Mouse (Mus musculus) CH12.LX (cell line): ENCODE results near the gene Fam160a1. TPM values are rescaled to one million over a fixed set of nuclear protein-coding genes. Genes with fewer than 3 reads are reported as not detected.

Source experiments
- DNase-seq: peaks from one replicate; pipeline ENCODE4 v3.0.0-alpha.2; 2013; ENCODE audit errors: extremely low read depth
- H3K27ac ChIP-seq: 2 replicates; pipeline ENCODE4 v1.5.1; 2012; ENCODE audit warnings: low read depth, mild to moderate bottlenecking, control low read depth, moderate library complexity; ENCODE audit not compliant: insufficient read depth
- H3K27me3 ChIP-seq: replicated peaks from 2 replicates; pipeline ENCODE3; 2012; ENCODE audit warnings: inconsistent platforms
- H3K36me3 ChIP-seq, 2 experiments: replicated peaks in 1 of 2; 2 replicates each; pipeline versions ENCODE3 to v1.6.1; 2012; ENCODE audit warnings: inconsistent platforms in 1 of 2, low read length in 1 of 2, mild to moderate bottlenecking in 1 of 2, mixed read lengths in 1 of 2, moderate library complexity in 1 of 2; ENCODE audit not compliant: control insufficient read depth in 1 of 2, insufficient read depth in 1 of 2
- H3K4me1 ChIP-seq, 2 experiments: 2 replicates each; pipeline ENCODE4 v1.6.1; 2012; ENCODE audit warnings: inconsistent platforms in 1 of 2, moderate library complexity in 1 of 2; ENCODE audit not compliant: insufficient read depth in 2 of 2, control insufficient read depth in 1 of 2
- H3K4me2 ChIP-seq: 2 replicates; pipeline ENCODE4 v1.6.1; 2012; ENCODE audit warnings: low read depth, mild to moderate bottlenecking, control low read depth; ENCODE audit not compliant: poor library complexity, insufficient read depth, severe bottlenecking
- H3K4me3 ChIP-seq, 3 experiments: fragments of 150-350 bp in 1 of 3; sonication (generic) in 1 of 3; replicated peaks in 1 of 3; 2 replicates each; pipeline versions ENCODE3 to v1.5.1; 2011 to 2012; ENCODE audit warnings: low read depth in 2 of 3, low read length in 2 of 3, mild to moderate bottlenecking in 2 of 3, moderate library complexity in 2 of 3, control low read depth in 1 of 3, improper control_type of control experiment in 1 of 3, inconsistent platforms in 1 of 3, mixed read lengths in 1 of 3; ENCODE audit not compliant: poor library complexity in 1 of 3
- H3K79me2 ChIP-seq: replicated peaks from 2 replicates; pipeline ENCODE4 v1.6.1; 2012; ENCODE audit warnings: mild to moderate bottlenecking, moderate library complexity; ENCODE audit not compliant: control insufficient read depth, poor library complexity, insufficient read depth, severe bottlenecking; ENCODE audit errors: extremely low read depth
- H3K9ac ChIP-seq: 2 replicates; pipeline ENCODE4 v1.6.1; 2012; ENCODE audit warnings: low read depth, mild to moderate bottlenecking, control low read depth, moderate library complexity; ENCODE audit not compliant: insufficient read depth
- H3K9me3 ChIP-seq: replicated peaks from 2 replicates; pipeline ENCODE3; 2012; ENCODE audit warnings: low read length, inconsistent platforms, mixed read lengths
- BHLHE40 ChIP-seq: IDR thresholded peaks from 2 replicates; pipeline ENCODE4 v1.6.1; 2011; ENCODE audit warnings: mild to moderate bottlenecking, low read depth, low read length, improper control_type of control experiment
- CTCF ChIP-seq, 2 experiments: IDR thresholded peaks in 1 of 2; conservative IDR thresholded peaks in 1 of 2; 2 replicates each; pipeline ENCODE4 v1.5.1; 2011 to 2012; ENCODE audit warnings: low read depth in 2 of 2, low read length in 2 of 2, improper control_type of control experiment in 1 of 2, inconsistent platforms in 1 of 2, mild to moderate bottlenecking in 1 of 2, moderate library complexity in 1 of 2
- ETS1 ChIP-seq: conservative IDR thresholded peaks from 2 replicates; pipeline ENCODE4 v1.6.1; 2012; ENCODE audit warnings: low read depth, mild to moderate bottlenecking, inconsistent platforms, low read length, improper control_type of control experiment, moderate library complexity
- GABPA ChIP-seq: IDR thresholded peaks from 2 replicates; pipeline ENCODE4 v1.6.1; 2012; ENCODE audit warnings: low read depth, low read length, improper control_type of control experiment, inconsistent platforms; ENCODE audit not compliant: insufficient replicate concordance
- HCFC1 ChIP-seq: IDR thresholded peaks from 2 replicates; pipeline ENCODE4 v1.6.1; 2012; ENCODE audit warnings: low read depth, mild to moderate bottlenecking, inconsistent platforms, low read length, improper control_type of control experiment
- IRF4 ChIP-seq: IDR thresholded peaks from 2 replicates; pipeline ENCODE4 v1.6.1; 2014; ENCODE audit warnings: low read depth, mild to moderate bottlenecking, inconsistent platforms, low read length, improper control_type of control experiment
- JUN ChIP-seq: IDR thresholded peaks from 2 replicates; pipeline ENCODE4 v1.6.1; 2011; ENCODE audit warnings: low read depth, mild to moderate bottlenecking, low read length, improper control_type of control experiment, moderate library complexity; ENCODE audit not compliant: insufficient read depth
- MAFK ChIP-seq: IDR thresholded peaks from 2 replicates; pipeline ENCODE4 v1.6.1; 2011; ENCODE audit warnings: low read length, improper control_type of control experiment; ENCODE audit not compliant: insufficient replicate concordance
- MEF2A ChIP-seq: IDR thresholded peaks from 2 replicates; pipeline ENCODE4 v1.6.1; 2014; ENCODE audit warnings: low read depth, mild to moderate bottlenecking, inconsistent platforms, low read length, improper control_type of control experiment, borderline replicate concordance
- MXI1 ChIP-seq: IDR thresholded peaks from 2 replicates; pipeline ENCODE4 v1.6.1; 2011; ENCODE audit warnings: mild to moderate bottlenecking, low read depth, low read length, improper control_type of control experiment
- PAX5 ChIP-seq: IDR thresholded peaks from 2 replicates; pipeline ENCODE4 v1.6.1; 2012; ENCODE audit warnings: low read length, inconsistent platforms, mixed read lengths
- POLR2A ChIP-seq: IDR thresholded peaks from 2 replicates; pipeline ENCODE4 v1.6.1; 2011; ENCODE audit warnings: low read depth, mild to moderate bottlenecking, improper control_type of control experiment, low read length
- TBP ChIP-seq: conservative IDR thresholded peaks from 2 replicates; pipeline ENCODE4 v1.6.1; 2011; ENCODE audit warnings: low read depth, low read length, improper control_type of control experiment
- TCF12 ChIP-seq: IDR thresholded peaks from 2 replicates; pipeline ENCODE4 v1.6.1; 2014; ENCODE audit warnings: low read depth, mild to moderate bottlenecking, inconsistent platforms, low read length, improper control_type of control experiment
- UBTF ChIP-seq: IDR thresholded peaks from 2 replicates; pipeline ENCODE4 v1.6.1; 2012; ENCODE audit warnings: low read depth, mild to moderate bottlenecking, inconsistent platforms, low read length, improper control_type of control experiment, moderate library complexity
- USF2 ChIP-seq: conservative IDR thresholded peaks from 2 replicates; pipeline ENCODE4 v1.6.1; 2011; ENCODE audit warnings: low read depth, low read length, improper control_type of control experiment
- ZMIZ1 ChIP-seq: IDR thresholded peaks from 2 replicates; pipeline ENCODE4 v1.6.1; 2012; ENCODE audit warnings: low read depth, mild to moderate bottlenecking, inconsistent platforms, low read length, improper control_type of control experiment
- dilution Hi-C: fragments of 300-500 bp; cut with MboI; formaldehyde crosslinking; loops from 2 replicates; pipeline ENCODE4 v1.14.3; 2020; ENCODE audit warnings: low sequenced_read_pairs; ENCODE audit not compliant: extremely low pct_unique_long_range_greater_than_20kb, extremely low pct_ligation_motif_present
- in situ Hi-C: fragments of 300-500 bp; cut with MboI; formaldehyde crosslinking; loops from 3 replicates; pipeline ENCODE4 v1.14.3; 2019; ENCODE audit warnings: low sequenced_read_pairs, low pct_ligation_motif_present, low pct_unique_long_range_greater_than_20kb, mixed read lengths
- polyA plus RNA-seq: library from polyadenylated mRNA; unstranded; fragments of >175 nt; gene quantifications from 2 replicates; pipeline ENCODE4 v1.2.1, GENCODE M21; 2012; ENCODE audit warnings: low read depth; ENCODE audit not compliant: insufficient read length
- total RNA-seq, 2 experiments: library from RNA; depleted of rRNA; stranded (reverse); fragments of 300-350 nt in 1 of 2; fragments of >200 nt in 1 of 2; gene quantifications; 2 replicates each; pipeline ENCODE4 v1.2.3; 2012 to 2014

The Fam160a1 gene
- total and polyA plus RNA-seq, 3 experiments: 0.17 to 0.41 (median 0.20) TPM

- no peak for DNase-seq
These were observed 12.0 kb upstream of the Fam160a1 start for GRCm38 (mm10) chr3:85829047-85829446.

GRCm38 (mm10) chr3:85827815-85828214, 10.7 kb upstream of the Fam160a1 start:
- in situ Hi-C loops (no loop called here), dilution Hi-C loops (no loop called here)
- H3K4me3 ChIP-seq: no peak overlapping the region
- no peaks in the 10 kb centered on the region for H3K4me1 ChIP-seq
- no peak overlapping the region for H3K27ac ChIP-seq
- H3K27me3 ChIP-seq: no peaks in the 10 kb centered on the region
- no peaks in the 10 kb centered on the region for H3K79me2 ChIP-seq
- H3K4me2 ChIP-seq: no peak overlapping the region
- DNase-seq: no peak
- H3K36me3 ChIP-seq: no peaks in the 10 kb centered on the region
- H3K9ac ChIP-seq: no peak overlapping the region
- no peaks in the 10 kb centered on the region for H3K9me3 ChIP-seq
- TF ChIP-seq MAFK (no peak), ETS1 (no peak), HCFC1 (no peak), USF2 (no peak), PAX5 (no peak), ZMIZ1 (no peak), MEF2A (no peak), UBTF (no peak), BHLHE40 (no peak)

More at GRCm38 (mm10) chr3:85829047-85829446, 12.0 kb upstream of the Fam160a1 start:
- Histone ChIP-seq H3K9me3 (no peaks in the 10 kb centered on the region), H3K79me2 (no peaks in the 10 kb centered on the region), H3K4me1 (no peaks in the 10 kb centered on the region), H3K4me2 (no peak overlapping the region), H3K27me3 (no peaks in the 10 kb centered on the region)
- in situ Hi-C loops (no loop called here), dilution Hi-C loops (no loop called here)
- TF ChIP-seq HCFC1 (no peak), CTCF (conservative IDR thresholded peaks at IDR 0.05 in 1 of 2, IDR thresholded peaks at IDR 0.05 in 1 of 2; ENCODE audit: low read depth in 2 of 2, low read length in 2 of 2) (no peak), JUN (no peak), MEF2A (no peak), TBP (no peak), POLR2A (no peak), IRF4 (no peak), TCF12 (no peak), MXI1 (no peak), GABPA (no peak)
- TF ChIP-seq, all 38 proteins: peak for 0
- Histone ChIP-seq H3K27ac (no peak overlapping the region), H3K9ac (no peak overlapping the region), H3K4me3 (no peak overlapping the region), H3K36me3 (no peaks in the 10 kb centered on the region)
